Mouse (Mus musculus) heart, adult 2 months (tissue): ENCODE results near the gene Rassf1. TPM values are rescaled to one million over a fixed set of nuclear protein-coding genes. Genes with fewer than 3 reads are reported as not detected.

ENCODE experiments used
- DNase-seq, 2 experiments: peaks; one replicate each; pipeline ENCODE4 v3.0.0; 2021
- H3K27ac ChIP-seq: fragments of 200-600 bp; 2 replicates; pipeline ENCODE4 v1.8.1; 2022
- H3K27me3 ChIP-seq: fragments of 200-500 bp; 2 replicates; pipeline ENCODE4 v1.6.1; 2012; ENCODE audit warnings: mild to moderate bottlenecking, low read length, inconsistent platforms, mixed read lengths; ENCODE audit not compliant: control insufficient read depth, insufficient read depth
- H3K36me3 ChIP-seq: fragments of 200-500 bp; 2 replicates; pipeline ENCODE4 v1.6.1; 2012; ENCODE audit warnings: low read length, inconsistent platforms; ENCODE audit not compliant: control insufficient read depth, insufficient read depth
- H3K4me1 ChIP-seq: fragments of 200-500 bp; 2 replicates; pipeline ENCODE4 v1.6.1; 2011; ENCODE audit warnings: low read length; ENCODE audit not compliant: control insufficient read depth, insufficient read depth
- H3K4me3 ChIP-seq: fragments of 200-600 bp; 2 replicates; pipeline ENCODE4 v1.8.1; 2022
- H3K79me2 ChIP-seq: fragments of 200-500 bp; replicated peaks from 2 replicates; pipeline ENCODE4 v1.6.1; 2012; ENCODE audit warnings: mild to moderate bottlenecking, inconsistent platforms, low read length, moderate library complexity, mixed read lengths; ENCODE audit not compliant: control insufficient read depth, insufficient read depth
- H3K9ac ChIP-seq: fragments of 200-500 bp; 2 replicates; pipeline ENCODE4 v1.6.1; 2012; ENCODE audit warnings: low read depth, mild to moderate bottlenecking, control low read depth, inconsistent platforms, low read length, mixed read lengths
- CTCF ChIP-seq: fragments of 200-600 bp; IDR thresholded peaks from 2 replicates; pipeline ENCODE4 v1.8.1; 2022; ENCODE audit warnings: antibody characterized with exemption, mild to moderate bottlenecking, moderate library complexity
- EP300 ChIP-seq: fragments of 200-500 bp; IDR thresholded peaks from 2 replicates; pipeline ENCODE4 v1.6.1; 2011; ENCODE audit warnings: low read depth, low read length, control low read depth; ENCODE audit not compliant: insufficient read depth
- POLR2A ChIP-seq: fragments of 200-500 bp; IDR thresholded peaks from 2 replicates; pipeline ENCODE4 v1.6.1; 2011; ENCODE audit warnings: mild to moderate bottlenecking, low read depth, low read length, control low read depth; ENCODE audit not compliant: insufficient read depth
- WGBS: fragments of 180-500 bp; shearing (Covaris S2); methylation state at CpG from one replicate; pipeline ENCODE4 v1.1.7; 2018; 5-methylcytosine and 5-hydroxymethylcytosine counted together
- intact Hi-C: fragments of 180-260 bp; cut with DNase I; formaldehyde crosslinking; loops from one replicate; pipeline ENCODE4 v1.15.1; 2025
- polyA plus RNA-seq: library from polyadenylated mRNA; depleted of rRNA; stranded (reverse); fragments of >200 nt; gene quantifications from 2 replicates; pipeline ENCODE4 v1.2.3, GENCODE M21; 2012
- total RNA-seq, 2 experiments: library from RNA; stranded (reverse); gene quantifications; 2 replicates each; pipeline ENCODE4 v1.2.3; 2021

Gene Rassf1
- total and polyA plus RNA-seq, 3 experiments, result 12.6 to 15.5 (median 13.4) TPM

- no peaks in the 10 kb centered on the region for H3K27me3 ChIP-seq
- peaks cover 15% of the 10 kb centered on the region for H3K4me1 ChIP-seq
- H3K9ac ChIP-seq, result no peak overlapping the region
- intact Hi-C loops, result loop anchor here (10.0 kb wide), 1 partner anchor 644 kb away; the partner anchor contains the start of gene Manf
- H3K27ac ChIP-seq, result no peak overlapping the region
- H3K79me2 ChIP-seq, result peaks cover 9% of the 10 kb centered on the region
- 90% methylated on average over 3 of the region's 3 CpGs for WGBS
- DNase-seq, result no peak
- TF ChIP-seq CTCF, result no peak
- TF ChIP-seq EP300, result no peak
- TF ChIP-seq POLR2A, result no peak
- peaks cover 5% of the 10 kb centered on the region; the same call in 1 of the 2 replicates for H3K36me3 ChIP-seq
- no peak overlapping the region for H3K4me3 ChIP-seq
Observed at GRCm38 (mm10) chr9:107538711-107539110, 12.6 kb upstream of the Rassf1 start.

GRCm38 (mm10) chr9:107539940-107540339 lies 11.4 kb upstream of the Rassf1 start:
- no peak overlapping the region for H3K4me3 ChIP-seq
- WGBS, result 92% methylated on average over 8 of the region's 8 CpGs
- intact Hi-C loops, result loop anchor here (10.0 kb wide), 2 partner anchors 645 to 855 kb away; partner anchors contain the start of genes Manf and Tex264
- no peak overlapping the region for H3K27ac ChIP-seq
- TF ChIP-seq POLR2A, result no peak
- TF ChIP-seq EP300, result no peak
- no peak for TF ChIP-seq CTCF
- DNase-seq, result no peak
- peaks cover 15% of the 10 kb centered on the region for H3K4me1 ChIP-seq
- H3K9ac ChIP-seq, result no peak overlapping the region
- H3K79me2 ChIP-seq, result peaks cover 9% of the 10 kb centered on the region
- no peaks in the 10 kb centered on the region for H3K27me3 ChIP-seq
- peaks cover 5% of the 10 kb centered on the region; the same call in 1 of the 2 replicates for H3K36me3 ChIP-seq

- no peak for DNase-seq
- H3K4me1 ChIP-seq, result peaks cover 15% of the 10 kb centered on the region
- no peak overlapping the region for H3K27ac ChIP-seq
- no peak overlapping the region for H3K4me3 ChIP-seq
- 66% methylated on average over 4 of the region's 4 CpGs for WGBS
- no peaks in the 10 kb centered on the region for H3K27me3 ChIP-seq
- intact Hi-C loops, result loop anchor here (10.0 kb wide), 1 partner anchor 856 kb away; the partner anchor contains the start of gene Tex264
- H3K9ac ChIP-seq, result no peak overlapping the region
- no peak for TF ChIP-seq CTCF
- TF ChIP-seq EP300, result no peak
- TF ChIP-seq POLR2A, result no peak
- peaks cover 5% of the 10 kb centered on the region; the same call in 1 of the 2 replicates for H3K36me3 ChIP-seq
- H3K79me2 ChIP-seq, result peaks cover 5% of the 10 kb centered on the region; the same call in 1 of the 2 replicates
Observed at GRCm38 (mm10) chr9:107540420-107540819, 10.9 kb upstream of the Rassf1 start.

- no peak overlapping the region for H3K9ac ChIP-seq
- intact Hi-C loops, result loop anchor here (10.0 kb wide), 1 partner anchor 856 kb away; the partner anchor contains the start of gene Tex264
- WGBS, result 33% methylated on average over 10 of the region's 10 CpGs
Observed at GRCm38 (mm10) chr9:107541005-107541404, 10.3 kb upstream of the Rassf1 start.

DNA sequence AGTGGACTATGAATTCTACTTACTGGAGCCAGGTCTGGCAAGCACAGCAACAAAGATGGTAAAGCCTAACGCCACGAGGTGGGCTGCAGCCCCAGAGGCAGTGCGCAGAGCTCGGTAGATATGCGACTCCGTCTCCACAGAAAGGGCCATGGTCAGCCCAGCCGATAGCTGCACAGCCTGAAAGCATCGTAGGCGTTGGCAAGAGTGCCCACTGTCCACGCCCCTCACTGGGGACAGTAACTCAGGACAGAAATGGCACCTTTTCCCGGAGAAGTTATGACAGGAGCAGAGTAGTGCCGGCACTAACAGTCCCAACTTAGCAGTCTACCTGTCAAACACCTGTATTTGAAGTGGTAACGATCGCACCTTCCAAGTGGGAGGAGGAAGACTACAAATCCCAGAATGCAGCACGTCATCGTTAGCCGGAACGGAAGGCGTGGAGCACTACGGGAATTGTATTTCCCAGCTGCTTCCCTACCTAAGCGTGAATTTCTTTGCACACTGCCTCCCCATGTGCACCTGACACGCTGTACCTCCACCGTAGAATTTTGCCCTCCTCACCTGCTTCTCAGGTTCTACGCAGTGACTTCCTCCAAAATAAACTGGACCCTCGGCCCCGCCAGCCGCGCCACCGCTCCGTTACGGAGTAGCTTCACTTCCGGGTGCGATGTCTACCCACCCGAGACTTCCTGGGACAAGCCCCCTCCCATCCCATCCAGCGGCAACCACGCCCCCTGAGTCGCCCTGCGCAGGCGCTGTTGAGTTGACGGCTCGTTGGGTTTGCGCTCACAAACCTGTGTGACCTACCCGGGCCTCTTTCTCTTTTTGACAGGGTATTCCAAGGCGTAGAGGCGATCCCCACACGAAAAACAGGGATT lies 9.6 kb upstream of the Rassf1 start, which contains the start of the genes Cyb561d2 and Nprl2:
TSS of gene Cyb561d2 (minus strand) at position 720 of the 878 bp plus-strand sequence.
TSS of gene Nprl2 (plus strand) at position 753 of the 878 bp plus-strand sequence.
- H3K36me3 ChIP-seq, result peaks cover 3% of the 10 kb centered on the region; the same call in 1 of the 2 replicates
- H3K79me2 ChIP-seq, result no peaks in the 10 kb centered on the region
- H3K4me1 ChIP-seq, result peaks cover 6% of the 10 kb centered on the region
- no peaks in the 10 kb centered on the region for H3K27me3 ChIP-seq
- H3K4me3 ChIP-seq, result peak within 1 kb of the TSS; percentile 75
- peak within 1 kb of the TSS; percentile 76 for H3K27ac ChIP-seq
- TF ChIP-seq CTCF (no peak), POLR2A (peak; percentile 84), EP300 (peak; percentile 66)
- peak within 1 kb of the TSS; percentile 69 for H3K9ac ChIP-seq
- intact Hi-C loops, result loop anchor here (1.0 to 10.0 kb wide), 2 partner anchors 8 to 857 kb away; partner anchors contain the start of genes Tex264 and Tmem115
- WGBS, result 1% methylated on average over 46 of the region's 46 CpGs
- DNase-seq, result peak; percentile 95 to 96

More at GRCm38 (mm10) chr9:107541005-107541404, 10.3 kb upstream of the Rassf1 start:
- H3K27ac ChIP-seq, result no peak overlapping the region; the same call in 1 of the 2 replicates
- no peak for DNase-seq
- H3K36me3 ChIP-seq, result peaks cover 5% of the 10 kb centered on the region; the same call in 1 of the 2 replicates
- H3K79me2 ChIP-seq, result 0 out of 2 replicates have a peak, but pooled peaks cover 3% of the 10 kb centered on the region
- TF ChIP-seq EP300 (no peak), POLR2A (no peak), CTCF (no peak)
- no peaks in the 10 kb centered on the region for H3K27me3 ChIP-seq
- peak overlapping the region; percentile 75 for H3K4me3 ChIP-seq
- H3K4me1 ChIP-seq, result peaks cover 11% of the 10 kb centered on the region
